Mouse (Mus musculus) thymus, postnatal 4 days (tissue): Measurements from ENCODE around the gene Gm10642.

Experiments used
- DNase-seq: peaks from one replicate; pipeline ENCODE4 v3.0.0; 2021

Gene Gm10642

GRCm38 (mm10) chr9:70673656-70674055 lies 17.6 kb downstream of the Gm10642 start:
- no peak for DNase-seq

GRCm38 (mm10) chr9:70675117-70675516 lies 19.1 kb downstream of the Gm10642 start:
- no peak for DNase-seq

GRCm38 (mm10) chr9:70675961-70676360 lies 19.9 kb downstream of the Gm10642 start:
- no peak for DNase-seq

GRCm38 (mm10) chr9:70678682-70679131 lies 22.7 kb downstream of the Gm10642 start, which contains the start of gene Adam10:
TSS of gene Adam10 (plus strand) at chr9:70678997.
- peak; percentile 99 for DNase-seq

GRCm38 (mm10) chr9:70679132-70680091 lies 23.4 kb downstream of the Gm10642 start:
- DNase-seq: peak; percentile 73

GRCm38 (mm10) chr9:70682202-70682601 lies 26.2 kb downstream of the Gm10642 start:
- DNase-seq: no peak

- DNase-seq: no peak
These were observed 32.4 kb downstream of the Gm10642 start for GRCm38 (mm10) chr9:70688301-70688968.

- DNase-seq: no peak
These were observed 33.9 kb downstream of the Gm10642 start for GRCm38 (mm10) chr9:70689926-70690325.

GRCm38 (mm10) chr9:70690579-70690978 lies 34.5 kb downstream of the Gm10642 start:
- no peak for DNase-seq

GRCm38 (mm10) chr9:70691772-70692693 lies 36.0 kb downstream of the Gm10642 start:
- DNase-seq: no peak

GRCm38 (mm10) chr9:70695723-70696122 lies 39.7 kb downstream of the Gm10642 start:
- DNase-seq: peak; percentile 13

- no peak for DNase-seq
These were observed 42.0 kb downstream of the Gm10642 start for GRCm38 (mm10) chr9:70698090-70698489.

- DNase-seq: no peak
These were observed 47.6 kb downstream of the Gm10642 start for GRCm38 (mm10) chr9:70703597-70704203.

- DNase-seq: no peak
These were observed 50.4 kb downstream of the Gm10642 start for GRCm38 (mm10) chr9:70706444-70706843.
